9 mouse cellular contexts compared by ENCODE assay signal in the genomic region with DNA sequence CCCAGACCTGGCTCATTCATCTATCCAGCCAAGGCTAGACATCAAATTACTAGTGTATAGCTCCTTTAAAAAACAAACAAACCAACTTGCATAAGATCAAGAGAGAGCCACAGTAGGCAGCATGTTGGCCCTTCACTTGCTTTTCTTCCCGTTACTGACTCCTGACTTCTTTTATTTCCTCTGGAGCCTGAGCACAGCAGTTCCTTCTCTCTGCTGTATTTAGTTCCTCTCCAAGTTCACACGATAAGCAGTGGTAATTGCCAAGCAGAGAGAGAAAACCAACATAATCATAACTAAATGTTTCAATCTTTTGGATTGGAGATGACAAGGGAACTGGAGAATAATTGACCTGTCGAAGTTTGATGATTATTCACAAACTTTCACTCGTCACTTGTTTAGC. TPM values are rescaled to one million over a fixed set of nuclear protein-coding genes. Genes with fewer than 3 reads are reported as not detected.
DNase-seq lines count a peak whose midpoint lies in the region; ATAC-seq and TF ChIP-seq lines count a peak whose summit lies in the region.
"Had no signal": no experiment of that assay in that cellular context is flagged by ENCODE, and none has a peak within 500 bp of the region (broad histone marks: within the 10 kb centered on the region; RNA-seq: fewer than 3 reads in every experiment).

No protein-coding gene starts in this region.

- H3K4me1 ChIP-seq in forebrain, embryonic 16.5 days (replicated peaks; ENCODE audit: control insufficient read depth, insufficient read depth, low read length), result peaks cover 14% of the 10 kb centered on the region
- H3K4me1 ChIP-seq in liver, embryonic 14.5 days (replicated peaks; ENCODE audit: control insufficient read depth in 2 of 2, insufficient read depth in 2 of 2, low read length in 1 of 2), result peaks cover 8 to 11% of the 10 kb centered on the region in 2 experiments; a peak in 3 of 4 replicates

- no peak for ATAC-seq in forebrain, embryonic 16.5 days
- no peak for ATAC-seq in liver, embryonic 14.5 days (ENCODE audit: insufficient read depth)
- no peak for ATAC-seq in cerebellum, adult (ENCODE audit: insufficient number of reproducible peaks, low FRiP score, low TSS enrichment)

- no peaks in the 10 kb centered on the region; the same call in 1 of the 2 replicates for H3K36me3 ChIP-seq in forebrain, embryonic 16.5 days (ENCODE audit: control insufficient read depth, insufficient read depth)
- H3K36me3 ChIP-seq in liver, embryonic 14.5 days (replicated peaks; ENCODE audit: control insufficient read depth, insufficient read depth, low read depth), result peaks cover 18% of the 10 kb centered on the region

- no peaks in the 10 kb centered on the region for H3K9me3 ChIP-seq in forebrain, embryonic 16.5 days (ENCODE audit: control insufficient read depth, low read length)
- no peaks in the 10 kb centered on the region for H3K9me3 ChIP-seq in liver, embryonic 14.5 days (ENCODE audit: control insufficient read depth, low read length)

- TF ChIP-seq CTCF in gastrocnemius, adult 2 months (IDR thresholded peaks at IDR 0.05), result no peak
- no peak for TF ChIP-seq CTCF in liver, embryonic 14.5 days (IDR thresholded peaks at IDR 0.05; ENCODE audit: low read depth)

- H3K27me3 ChIP-seq in forebrain, embryonic 16.5 days (replicated peaks; ENCODE audit: control insufficient read depth, insufficient read depth, low read length), result no peaks in the 10 kb centered on the region
- H3K27me3 ChIP-seq in liver, embryonic 14.5 days (ENCODE audit: control insufficient read depth, insufficient read depth, low read length), result no peaks in the 10 kb centered on the region

- DNase-seq in gastrocnemius, adult 2 months, result no peak
- no peak for DNase-seq in gastrocnemius, adult 18-20 months (ENCODE audit: low spot score)
- DNase-seq in 416B (ENCODE audit: low read depth), result peak; percentile 48
- DNase-seq in liver, embryonic 14.5 days (ENCODE audit: low read depth in 3 of 3, low spot score in 3 of 3), result no peak
- DNase-seq in layer of hippocampus, postnatal 25 days (ENCODE audit: extremely low spot score in 1 of 2, low spot score in 1 of 2), result no peak
- no peak for DNase-seq in gastrocnemius, adult 8-10 months (ENCODE audit: low spot score in 2 of 2)
- DNase-seq: B cell, adult 2 months had no signal

- TF ChIP-seq EP300 in liver, embryonic 14.5 days (IDR thresholded peaks at IDR 0.05; ENCODE audit: low read depth), result no peak

- peak overlapping the region; percentile 86 for H3K4me2 ChIP-seq in forebrain, embryonic 16.5 days (ENCODE audit: low read length)
- peak overlapping the region; percentile 83 for H3K4me2 ChIP-seq in liver, embryonic 14.5 days (ENCODE audit: low read depth)

- peak overlapping the region; percentile 83; the same call in 1 of the 2 replicates for H3K4me3 ChIP-seq in gastrocnemius, adult 2 months
- H3K4me3 ChIP-seq in forebrain, embryonic 16.5 days (replicated peaks; ENCODE audit: low read length), result no peak overlapping the region
- peak overlapping the region; percentile 92 to 96 for H3K4me3 ChIP-seq in liver, embryonic 14.5 days (ENCODE audit: insufficient read depth in 1 of 2, low read depth in 2 of 2, low read length in 2 of 2)

- H3K27ac ChIP-seq in gastrocnemius, adult 2 months, result no peak overlapping the region
- H3K27ac ChIP-seq in forebrain, embryonic 16.5 days (ENCODE audit: low read length), result no peak overlapping the region
- H3K27ac ChIP-seq in liver, embryonic 14.5 days, result no peak overlapping the region

- intact Hi-C loops in gastrocnemius, adult 2 months (cut with DNase I), result loop anchor here (10.0 kb wide), 1 partner anchor 998 kb away; no protein-coding TSS in a partner anchor

- no peak overlapping the region for H3K9ac ChIP-seq in forebrain, embryonic 16.5 days (replicated peaks; ENCODE audit: low read depth, low read length)
- peak overlapping the region; percentile 87 for H3K9ac ChIP-seq in liver, embryonic 14.5 days (replicated peaks)

- WGBS in forebrain, embryonic 16.5 days, result 39% methylated on average over 4 of the region's 4 CpGs
- WGBS in liver, embryonic 14.5 days (ENCODE audit: insufficient replicate concordance), result 14% methylated on average over 4 of the region's 4 CpGs

RNA-seq across cellular contexts. Expression of a gene that starts 1.1 kb away (rescaled TPM):
- total RNA-seq in gastrocnemius, adult 2 months (2021), result 1 to 10 TPM; 5.2 to 5.6 TPM
- 1 to 10 TPM; 5.3 to 5.8 TPM for total RNA-seq in gastrocnemius, adult 18-20 months (2021)
- polyA plus RNA-seq in forebrain, embryonic 16.5 days (2015; fragmentation: Nextera tagmentation; extraction: Ambion mirVana), result 4.8 and 4.9 TPM in 2 replicates
- polyA plus RNA-seq in liver, embryonic 14.5 days (2012; rRNA removed), result 1.8 TPM in 2 replicates
- 3.1 and 3.2 TPM in 2 replicates for polyA plus RNA-seq in liver, embryonic 14.5 days (2014; fragmentation: Nextera tagmentation; extraction: Ambion mirVana)
- 10 to 100 TPM in 1 of 2 experiments, 1 to 10 TPM in 1; 8.5 to 10.1 TPM for total RNA-seq in layer of hippocampus, postnatal 25 days (2021)
- 1 to 10 TPM; 5.1 to 7.8 (median 6.0) TPM for total RNA-seq in gastrocnemius, adult 8-10 months (2022)

RNA-seq across cellular contexts. Expression of a gene that starts 1.3 kb away (rescaled TPM):
- 1 to 10 TPM; 1.6 to 1.8 TPM for total RNA-seq in gastrocnemius, adult 2 months (2021)
- 1 to 10 TPM; 1.7 to 1.8 TPM for total RNA-seq in gastrocnemius, adult 18-20 months (2021)
- 9.1 and 11.3 TPM in 2 replicates for polyA plus RNA-seq in forebrain, embryonic 16.5 days (2015; fragmentation: Nextera tagmentation; extraction: Ambion mirVana)
- 8.5 and 10.5 TPM in 2 replicates for polyA plus RNA-seq in liver, embryonic 14.5 days (2012; rRNA removed)
- 9.4 and 10.9 TPM in 2 replicates for polyA plus RNA-seq in liver, embryonic 14.5 days (2014; fragmentation: Nextera tagmentation; extraction: Ambion mirVana)
- 1 to 10 TPM; 3.4 to 4.6 TPM for total RNA-seq in layer of hippocampus, postnatal 25 days (2021)
- 1 to 10 TPM; 1.3 to 2.6 (median 2.0) TPM for total RNA-seq in gastrocnemius, adult 8-10 months (2022)
